Mouse (Mus musculus) midbrain, embryonic 16.5 days (tissue): ENCODE results near the gene Armc2. TPM values are rescaled to one million over a fixed set of nuclear protein-coding genes. Genes with fewer than 3 reads are reported as not detected.
A peak's percentile ranks its signal among the peaks of the same experiment; 100 is the strongest.

Source experiments
- ATAC-seq: fragments of 200-750 bp; cut with Nextera tagmentation; 2 replicates; pipeline ENCODE4 v1.8.0; 2017; ENCODE audit warnings: moderate TSS enrichment
- H3K27ac ChIP-seq: fragments of 300-500 bp; sonication (generic); 2 replicates; pipeline ENCODE4 v1.5.1; 2014; ENCODE audit warnings: mild to moderate bottlenecking, low read length, mixed read lengths
- H3K27me3 ChIP-seq: fragments of 300-500 bp; sonication (generic); 2 replicates; pipeline ENCODE4 v1.6.1; 2014; ENCODE audit warnings: low read depth, low read length, mixed read lengths; ENCODE audit not compliant: control insufficient read depth, insufficient read depth
- H3K36me3 ChIP-seq: fragments of 300-500 bp; sonication (generic); 2 replicates; pipeline ENCODE4 v1.6.1; 2014; ENCODE audit warnings: mild to moderate bottlenecking, low read length, moderate library complexity, mixed read lengths; ENCODE audit not compliant: control insufficient read depth, insufficient read depth
- H3K4me1 ChIP-seq: fragments of 300-500 bp; sonication (generic); 2 replicates; pipeline ENCODE4 v1.6.1; 2014; ENCODE audit warnings: mild to moderate bottlenecking, low read length, mixed read lengths; ENCODE audit not compliant: control insufficient read depth, insufficient read depth
- H3K4me2 ChIP-seq: fragments of 300-500 bp; sonication (generic); 2 replicates; pipeline ENCODE4 v1.6.1; 2014; ENCODE audit warnings: mild to moderate bottlenecking, low read length, mixed read lengths
- H3K4me3 ChIP-seq: fragments of 300-500 bp; sonication (generic); 2 replicates; pipeline ENCODE4 v1.5.1; 2014; ENCODE audit warnings: low read depth, mild to moderate bottlenecking, low read length, moderate library complexity, mixed read lengths
- H3K9ac ChIP-seq: fragments of 300-500 bp; sonication (generic); 2 replicates; pipeline ENCODE4 v1.6.1; 2014; ENCODE audit warnings: low read depth, low read length, mixed read lengths
- H3K9me3 ChIP-seq: fragments of 300-500 bp; sonication (generic); replicated peaks from 2 replicates; pipeline ENCODE4 v1.6.1; 2014; ENCODE audit warnings: mild to moderate bottlenecking, low read length, mixed read lengths; ENCODE audit not compliant: control insufficient read depth, poor library complexity, severe bottlenecking
- WGBS: fragments of 180-500 bp; shearing (Covaris S2); extraction: QIAGEN DNeasy Blood & Tissue Kit; methylation state at CpG from one replicate; pipeline ENCODE4 v1.1.7; 2014; 5-methylcytosine and 5-hydroxymethylcytosine counted together
- polyA plus RNA-seq: library from polyadenylated mRNA; unstranded; fragments of >200 nt; fragmentation: Nextera tagmentation; extraction: Ambion mirVana; gene quantifications from 2 replicates; pipeline ENCODE4 v1.2.1, GENCODE M21; 2015

Gene Armc2
- polyA plus RNA-seq, 1 experiment from 2014 or later: 12.1 TPM

GRCm38 (mm10) chr10:42031021-42031420, 12.8 kb upstream of the Armc2 start:
- ATAC-seq: no peak
- 21% methylated on average over 16 of the region's 16 CpGs for WGBS
- no peak overlapping the region for H3K27ac ChIP-seq
- H3K9ac ChIP-seq: no peak overlapping the region
- no peaks in the 10 kb centered on the region for H3K36me3 ChIP-seq
- H3K4me2 ChIP-seq: peak overlapping the region; percentile 32
- H3K27me3 ChIP-seq: no peaks in the 10 kb centered on the region
- H3K4me1 ChIP-seq: no peaks in the 10 kb centered on the region
- H3K9me3 ChIP-seq: no peaks in the 10 kb centered on the region
- H3K4me3 ChIP-seq: no peak overlapping the region

- Histone ChIP-seq H3K4me1 (no peaks in the 10 kb centered on the region), H3K4me3 (no peak overlapping the region), H3K27me3 (no peaks in the 10 kb centered on the region), H3K9ac (no peak overlapping the region), H3K36me3 (no peaks in the 10 kb centered on the region), H3K27ac (no peak overlapping the region), H3K9me3 (no peaks in the 10 kb centered on the region), H3K4me2 (no peak overlapping the region)
- ATAC-seq: no peak
- WGBS: 78% methylated on average over 5 of the region's 5 CpGs
These were observed 11.3 kb upstream of the Armc2 start for GRCm38 (mm10) chr10:42029502-42029901.

- H3K27me3 ChIP-seq: no peaks in the 10 kb centered on the region
- no peak overlapping the region for H3K9ac ChIP-seq
- H3K36me3 ChIP-seq: no peaks in the 10 kb centered on the region
- no peak overlapping the region for H3K4me3 ChIP-seq
- no peaks in the 10 kb centered on the region for H3K9me3 ChIP-seq
- ATAC-seq: no peak
- WGBS: 76% methylated on average over 11 of the region's 11 CpGs
- no peak overlapping the region for H3K27ac ChIP-seq
- H3K4me2 ChIP-seq: no peak overlapping the region
- no peaks in the 10 kb centered on the region for H3K4me1 ChIP-seq
These were observed 9.1 kb upstream of the Armc2 start for GRCm38 (mm10) chr10:42027337-42027736.

DNA sequence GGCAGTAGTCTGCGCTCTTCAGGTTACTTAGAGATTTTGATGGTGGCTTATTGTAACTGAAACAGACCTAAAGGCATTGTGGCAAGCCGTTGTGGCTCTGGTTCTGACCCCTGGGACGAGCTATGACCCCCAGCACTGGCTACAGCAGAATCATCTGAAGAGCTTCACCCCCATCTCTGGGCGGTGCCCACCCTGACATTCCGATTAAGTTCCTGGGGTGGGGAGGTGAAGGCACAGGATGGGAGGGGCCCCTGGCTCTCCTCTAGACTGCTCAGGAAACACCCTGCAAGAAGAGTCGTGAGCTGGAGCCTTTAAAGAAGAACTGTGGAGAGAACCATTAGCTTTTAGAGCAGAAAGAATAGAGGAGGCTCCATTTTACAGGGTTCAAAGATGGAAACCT, 6.2 kb upstream of the Armc2 start:
- Histone ChIP-seq H3K9ac (no peak overlapping the region), H3K27ac (no peak overlapping the region), H3K4me2 (no peak overlapping the region), H3K4me3 (no peak overlapping the region), H3K27me3 (no peaks in the 10 kb centered on the region), H3K36me3 (no peaks in the 10 kb centered on the region), H3K9me3 (no peaks in the 10 kb centered on the region), H3K4me1 (no peaks in the 10 kb centered on the region)
- whole genome bisulfite sequencing: 72% methylated on average over 6 of the region's 6 CpGs
- ATAC-seq: no peak

DNA sequence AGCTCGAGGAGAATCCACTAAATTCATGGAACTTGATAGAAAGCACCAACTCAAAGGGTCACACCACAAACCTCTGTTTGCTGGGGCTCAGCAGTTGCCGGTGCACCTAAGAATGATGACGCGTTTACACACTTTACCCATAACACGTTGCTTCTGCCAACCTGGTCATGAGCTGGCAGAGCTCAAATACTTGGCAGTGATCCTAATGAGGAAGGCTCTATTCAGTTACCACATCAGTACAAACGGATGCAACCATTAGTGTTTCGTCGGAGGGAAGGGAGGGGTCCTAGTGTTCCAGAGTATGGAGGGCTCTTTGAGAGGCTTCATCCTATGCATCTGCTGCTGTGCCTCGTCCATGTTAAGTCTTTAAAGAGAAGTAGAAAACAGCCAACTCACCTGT, 3.3 kb upstream of the Armc2 start:
- peaks cover 7% of the 10 kb centered on the region; the same call in 1 of the 2 replicates for H3K4me1 ChIP-seq
- no peak for ATAC-seq
- no peak overlapping the region for H3K9ac ChIP-seq
- no peaks in the 10 kb centered on the region for H3K9me3 ChIP-seq
- no peak overlapping the region for H3K4me3 ChIP-seq
- no peaks in the 10 kb centered on the region for H3K36me3 ChIP-seq
- WGBS: 73% methylated on average over 9 of the region's 9 CpGs
- H3K27me3 ChIP-seq: no peaks in the 10 kb centered on the region
- no peak overlapping the region for H3K4me2 ChIP-seq
- no peak overlapping the region for H3K27ac ChIP-seq

- H3K27ac ChIP-seq: no peak overlapping the region
- no peak overlapping the region for H3K4me3 ChIP-seq
- ATAC-seq: no peak
- 78% methylated on average over 5 of the region's 5 CpGs for WGBS
- H3K36me3 ChIP-seq: no peaks in the 10 kb centered on the region
- no peak overlapping the region for H3K9ac ChIP-seq
- H3K4me1 ChIP-seq: peaks cover 7% of the 10 kb centered on the region; the same call in 1 of the 2 replicates
- no peaks in the 10 kb centered on the region for H3K9me3 ChIP-seq
- no peak overlapping the region for H3K4me2 ChIP-seq
- H3K27me3 ChIP-seq: no peaks in the 10 kb centered on the region
These were observed 4.2 kb downstream of the Armc2 start for GRCm38 (mm10) chr10:42014086-42014485.

GRCm38 (mm10) chr10:42010761-42011435, 7.3 kb downstream of the Armc2 start:
- Histone ChIP-seq H3K9me3 (no peaks in the 10 kb centered on the region), H3K4me2 (no peak overlapping the region), H3K36me3 (no peaks in the 10 kb centered on the region), H3K4me1 (no peaks in the 10 kb centered on the region), H3K27ac (no peak overlapping the region), H3K4me3 (no peak overlapping the region), H3K27me3 (no peaks in the 10 kb centered on the region), H3K9ac (no peak overlapping the region)
- WGBS: 92% methylated on average over 10 of the region's 10 CpGs
- no peak for ATAC-seq

GRCm38 (mm10) chr10:42005259-42005658, 13.0 kb downstream of the Armc2 start:
- Histone ChIP-seq H3K36me3 (no peaks in the 10 kb centered on the region), H3K9me3 (no peaks in the 10 kb centered on the region), H3K27ac (no peak overlapping the region), H3K9ac (no peak overlapping the region), H3K4me3 (no peak overlapping the region), H3K4me1 (no peaks in the 10 kb centered on the region), H3K27me3 (no peaks in the 10 kb centered on the region), H3K4me2 (no peak overlapping the region)
- 88% methylated on average over 3 of the region's 3 CpGs for WGBS
- ATAC-seq: no peak

DNA sequence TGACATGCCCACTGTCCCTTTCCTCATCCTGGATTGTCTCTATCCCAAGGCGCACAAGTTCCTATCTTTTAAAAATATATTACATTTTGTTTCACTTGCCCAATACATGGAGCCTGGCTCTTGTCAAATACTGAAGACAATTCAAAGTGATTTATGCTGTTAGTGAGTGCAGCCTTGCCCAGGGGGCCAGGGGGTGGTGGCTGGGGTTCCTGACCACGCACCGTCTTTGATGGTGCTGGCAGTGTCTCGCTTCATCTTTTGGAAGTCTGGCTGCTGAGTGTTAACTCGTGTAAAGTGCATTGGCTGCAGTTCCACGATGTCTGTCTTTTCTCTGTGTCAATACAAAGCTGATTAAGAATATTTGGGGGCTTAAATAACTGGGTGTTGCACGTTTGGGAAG, 13.6 kb downstream of the Armc2 start:
- H3K4me1 ChIP-seq: no peaks in the 10 kb centered on the region
- no peaks in the 10 kb centered on the region for H3K36me3 ChIP-seq
- 74% methylated on average over 7 of the region's 7 CpGs for WGBS
- H3K4me3 ChIP-seq: no peak overlapping the region
- no peak overlapping the region for H3K9ac ChIP-seq
- no peaks in the 10 kb centered on the region for H3K9me3 ChIP-seq
- H3K4me2 ChIP-seq: no peak overlapping the region
- no peaks in the 10 kb centered on the region for H3K27me3 ChIP-seq
- H3K27ac ChIP-seq: no peak overlapping the region
- no peak for ATAC-seq
